Mouse (Mus musculus): Measurements from ENCODE around the gene Mbtps2. TPM values are rescaled to one million over a fixed set of nuclear protein-coding genes. Genes with fewer than 3 reads are reported as not detected.

The Mbtps2 gene
- total RNA-seq (2015; ENCODE audit: low replicate concordance) (3.3 and 4.8 TPM in 2 replicates), total RNA-seq (2017; ENCODE audit: low replicate concordance) (2.8 and 6.0 TPM in 2 replicates)

DNA sequence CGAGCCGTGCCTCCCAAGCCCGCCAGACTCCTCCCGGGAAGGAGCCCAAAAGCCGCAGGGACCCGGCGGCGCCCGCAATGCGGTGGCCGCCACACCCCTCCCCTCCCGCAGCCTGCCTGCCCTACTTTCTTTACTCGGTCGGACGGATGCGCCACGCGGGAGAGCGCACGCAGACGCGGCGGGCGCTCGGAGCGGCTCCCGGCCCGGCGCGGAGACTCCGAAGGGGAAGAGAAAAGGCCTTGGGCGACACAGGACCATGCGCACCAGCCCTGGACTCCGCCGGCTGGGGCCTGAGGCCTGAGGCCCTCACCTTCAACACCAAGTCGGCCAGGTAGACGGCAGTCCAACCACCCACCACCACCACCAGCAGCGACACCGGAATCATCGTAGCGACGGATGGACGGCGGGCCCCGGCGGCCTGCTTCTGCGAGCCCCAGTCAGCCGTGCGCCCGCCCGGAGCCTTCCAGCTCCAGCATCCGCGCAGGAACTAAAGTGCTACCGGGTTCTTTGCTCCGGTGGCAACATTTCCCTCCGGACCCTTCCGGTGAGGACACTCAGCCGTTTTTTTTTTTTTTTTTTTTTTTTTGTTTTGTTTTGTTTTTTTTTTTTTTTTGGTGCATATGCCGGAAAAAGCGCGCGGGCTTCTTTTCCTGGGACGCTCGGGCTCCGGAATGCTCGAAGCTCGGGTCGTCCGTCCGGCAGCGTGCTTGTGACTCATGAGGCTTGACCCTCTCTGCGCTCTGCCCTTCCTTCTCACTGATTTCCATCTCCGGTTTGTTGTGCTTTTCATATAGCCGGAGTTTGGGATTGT is at the start of gene Mbtps2:
Gene Mbtps2, minus strand, starts transcription at position 530 of the 811 bp plus-strand sequence.
- ATAC-seq (replicated peaks; ENCODE audit: low FRiP score, poor library complexity, severe bottlenecking), result no peak

DNA sequence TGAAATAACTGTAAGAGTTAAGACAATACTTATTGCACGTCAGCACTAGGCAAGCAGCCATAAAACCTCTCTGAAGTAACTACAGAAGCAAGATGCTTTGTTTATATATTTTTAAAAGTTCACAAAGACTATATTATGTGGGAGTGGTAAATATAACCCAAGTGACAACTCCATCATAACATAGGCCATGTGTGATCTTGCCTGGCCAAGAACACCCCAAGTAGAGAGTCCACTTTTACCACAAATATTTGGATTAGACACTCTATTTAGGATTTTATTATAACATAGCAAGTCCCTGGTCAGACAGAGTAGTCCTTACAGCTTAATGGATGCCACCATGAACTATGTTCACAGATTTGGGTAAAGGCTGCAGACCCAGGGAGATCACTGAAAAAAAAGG is 47.9 kb upstream of the Mbtps2 start:
- ATAC-seq (replicated peaks; ENCODE audit: low FRiP score, poor library complexity, severe bottlenecking), result no peak

DNA sequence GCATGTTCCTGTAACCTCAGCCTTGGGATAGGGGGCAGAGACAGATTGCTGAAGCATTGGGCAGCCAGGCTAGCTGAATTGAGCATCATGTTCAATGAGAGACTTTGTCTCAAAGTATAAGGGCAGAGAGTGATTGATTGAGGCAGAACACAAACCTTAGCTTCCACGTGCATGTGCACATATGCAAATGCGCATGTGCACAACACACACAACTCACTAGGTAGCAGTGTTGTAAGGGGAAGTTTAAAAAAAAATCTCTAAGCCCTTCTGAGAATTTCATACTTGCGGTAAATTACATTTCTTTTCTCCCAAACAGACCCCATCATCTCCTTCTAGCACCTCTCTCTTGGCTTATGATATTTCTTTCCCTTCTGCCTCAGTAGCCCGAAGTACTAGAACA is 46.2 kb upstream of the Mbtps2 start:
- ATAC-seq (replicated peaks; ENCODE audit: low FRiP score, poor library complexity, severe bottlenecking), result no peak

DNA sequence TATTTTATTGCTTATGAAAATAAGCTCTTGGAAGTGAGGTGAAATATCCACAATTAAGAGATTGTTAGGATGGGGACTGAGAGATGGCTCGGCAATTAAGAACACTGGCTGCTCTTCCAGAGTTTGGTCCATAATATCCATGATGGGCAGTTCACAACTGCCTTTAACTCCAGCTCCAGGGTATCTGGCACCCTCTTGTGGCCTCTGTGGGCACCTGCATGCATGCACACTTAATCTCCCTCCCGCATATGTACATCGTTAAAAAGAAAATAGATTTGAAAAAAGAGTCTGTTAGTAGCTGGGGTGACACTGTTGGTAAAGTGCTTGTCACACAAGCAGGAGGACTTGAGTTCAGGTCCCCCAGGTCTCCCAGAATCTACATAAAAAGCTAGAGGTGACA is 45.8 kb upstream of the Mbtps2 start:
- 0 out of 2 replicates have a peak, but pooled peaks have one; percentile 49 for ATAC-seq (replicated peaks; ENCODE audit: low FRiP score, poor library complexity, severe bottlenecking)

DNA sequence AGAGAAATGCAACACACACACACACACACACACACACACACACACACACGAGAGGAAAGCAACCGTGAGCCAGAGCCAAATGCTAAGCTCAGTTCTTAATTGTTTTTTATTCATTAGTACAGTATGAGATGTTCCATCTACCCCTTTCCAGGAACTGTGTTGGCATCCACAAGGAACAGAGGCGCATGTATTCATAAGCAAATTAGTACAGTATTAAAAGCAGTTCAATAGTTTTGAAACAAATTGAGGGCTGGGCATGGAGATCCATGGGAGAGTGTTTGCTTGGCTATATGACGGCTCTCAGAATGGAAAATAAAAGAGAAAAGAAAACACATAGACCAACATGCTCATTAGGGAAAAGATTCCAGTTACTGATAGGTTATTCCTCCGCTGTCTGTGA is 44.3 kb upstream of the Mbtps2 start:
- no peak for ATAC-seq (replicated peaks; ENCODE audit: low FRiP score, poor library complexity, severe bottlenecking)

DNA sequence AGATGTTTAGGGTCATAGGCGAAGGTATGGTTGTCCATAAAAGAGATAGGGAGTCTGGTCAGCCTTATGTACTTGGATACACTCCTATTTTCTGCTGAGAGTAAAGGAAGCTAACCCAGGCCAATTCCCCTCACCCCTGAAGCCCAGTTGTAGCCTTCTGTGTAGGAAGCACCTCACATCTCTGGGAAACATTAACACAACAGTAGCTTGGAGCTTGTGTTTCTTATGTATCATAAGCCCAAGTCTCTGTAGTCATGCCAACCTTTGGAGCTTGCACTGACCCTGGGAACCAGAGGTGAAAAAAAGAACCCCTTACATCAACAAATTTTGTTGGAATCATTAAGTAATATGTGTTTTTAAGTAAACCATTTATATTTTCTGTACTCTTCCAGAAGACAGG is 38.7 kb upstream of the Mbtps2 start:
- ATAC-seq (replicated peaks; ENCODE audit: low FRiP score, poor library complexity, severe bottlenecking), result no peak

DNA sequence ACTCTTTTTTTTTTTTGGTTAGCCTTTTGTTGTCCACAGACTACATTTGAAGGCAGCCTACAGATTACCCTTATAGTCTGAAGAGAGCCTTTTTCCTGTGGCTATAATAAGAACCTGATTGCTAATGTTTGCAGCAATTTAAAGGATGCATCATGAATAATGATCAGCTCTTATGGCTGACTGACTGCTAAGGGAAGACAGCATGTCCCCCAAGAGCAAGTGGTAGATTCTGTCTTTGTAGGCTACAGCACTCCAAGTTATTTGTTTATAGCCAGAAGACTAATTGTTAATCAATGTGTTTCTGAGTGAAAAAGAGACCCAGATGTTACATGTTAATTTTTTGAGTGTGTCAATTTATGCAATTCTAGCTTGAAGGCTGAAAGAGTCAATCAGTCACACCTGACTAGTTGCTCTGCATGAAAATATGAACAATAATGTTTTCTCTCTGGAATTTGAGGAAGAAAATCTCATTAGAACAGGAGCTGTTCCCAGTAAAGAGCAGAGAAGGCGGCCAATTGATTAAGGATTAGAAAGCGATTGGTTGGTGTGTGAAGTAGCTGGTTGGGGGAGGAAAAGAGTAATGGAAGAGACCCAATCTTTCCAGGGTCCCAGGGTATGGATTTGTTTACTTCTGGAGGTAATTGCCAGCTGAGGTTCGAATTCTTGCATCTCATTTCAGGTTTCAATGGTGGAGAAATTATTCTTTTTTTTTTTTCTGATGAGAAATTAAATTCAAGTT is 35.3 kb upstream of the Mbtps2 start:
- no peak for ATAC-seq (replicated peaks; ENCODE audit: low FRiP score, poor library complexity, severe bottlenecking)

DNA sequence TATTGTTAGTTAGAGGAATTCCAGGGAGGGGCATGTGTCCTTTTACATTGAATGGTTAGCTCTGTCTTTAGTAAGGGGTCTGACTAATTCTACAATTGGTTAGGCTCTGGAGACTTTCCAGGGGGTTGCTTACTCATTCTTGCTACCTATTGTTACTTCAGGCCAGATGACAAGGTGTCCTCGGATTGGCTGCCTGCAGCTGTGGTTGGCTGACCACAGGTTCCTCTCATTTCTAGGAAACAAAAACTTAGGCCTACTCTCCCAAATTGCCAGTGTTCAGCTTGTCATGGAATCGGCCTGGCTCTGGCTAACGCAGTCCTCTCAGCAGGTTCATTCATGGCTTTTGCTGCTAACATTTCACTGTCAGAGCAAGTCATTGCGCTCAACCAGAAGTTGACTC is 31.8 kb upstream of the Mbtps2 start:
- no peak for ATAC-seq (replicated peaks; ENCODE audit: low FRiP score, poor library complexity, severe bottlenecking)

DNA sequence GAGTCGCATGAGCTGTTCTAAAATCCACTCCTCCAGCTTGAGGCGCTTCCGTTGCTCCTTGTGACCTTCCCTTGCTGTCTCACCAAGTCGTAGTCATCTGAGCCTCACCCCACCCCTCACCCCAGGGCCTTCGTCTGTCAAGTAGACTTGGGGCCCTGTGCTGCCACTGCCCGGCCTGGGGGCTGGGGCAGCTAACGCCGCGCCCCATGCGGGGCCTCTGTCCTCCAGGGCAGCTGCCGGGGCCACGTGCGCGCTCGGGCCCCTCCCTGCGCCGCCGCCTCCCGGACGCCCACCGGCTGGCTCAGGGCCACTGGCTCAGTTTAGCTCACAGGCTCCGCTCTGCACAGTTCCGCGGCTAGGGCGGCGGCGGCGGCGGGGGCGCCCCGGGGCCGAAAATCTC is 14.4 kb upstream of the Mbtps2 start:
- ATAC-seq (replicated peaks; ENCODE audit: low FRiP score, poor library complexity, severe bottlenecking), result no peak

DNA sequence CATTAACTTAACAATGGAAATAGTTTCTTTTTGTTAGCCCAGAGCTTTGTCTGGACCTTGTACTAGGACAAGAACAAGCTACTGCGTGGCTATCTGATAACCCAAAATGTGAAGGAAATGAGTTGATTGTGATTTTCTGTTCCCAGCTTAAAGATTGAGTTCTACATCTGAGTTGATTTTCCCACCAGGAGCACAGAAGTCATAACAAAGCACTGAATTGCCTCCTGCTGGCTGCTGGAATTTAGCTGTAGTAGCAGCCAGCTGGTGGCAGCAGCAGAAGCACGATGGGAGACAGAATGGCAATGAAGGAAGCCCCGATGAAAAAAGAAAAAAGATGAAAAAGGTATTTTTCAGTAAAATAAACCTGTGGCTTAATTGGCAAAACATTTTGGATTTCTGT is 2.9 kb upstream of the Mbtps2 start:
- ATAC-seq (replicated peaks; ENCODE audit: low FRiP score, poor library complexity, severe bottlenecking), result no peak

DNA sequence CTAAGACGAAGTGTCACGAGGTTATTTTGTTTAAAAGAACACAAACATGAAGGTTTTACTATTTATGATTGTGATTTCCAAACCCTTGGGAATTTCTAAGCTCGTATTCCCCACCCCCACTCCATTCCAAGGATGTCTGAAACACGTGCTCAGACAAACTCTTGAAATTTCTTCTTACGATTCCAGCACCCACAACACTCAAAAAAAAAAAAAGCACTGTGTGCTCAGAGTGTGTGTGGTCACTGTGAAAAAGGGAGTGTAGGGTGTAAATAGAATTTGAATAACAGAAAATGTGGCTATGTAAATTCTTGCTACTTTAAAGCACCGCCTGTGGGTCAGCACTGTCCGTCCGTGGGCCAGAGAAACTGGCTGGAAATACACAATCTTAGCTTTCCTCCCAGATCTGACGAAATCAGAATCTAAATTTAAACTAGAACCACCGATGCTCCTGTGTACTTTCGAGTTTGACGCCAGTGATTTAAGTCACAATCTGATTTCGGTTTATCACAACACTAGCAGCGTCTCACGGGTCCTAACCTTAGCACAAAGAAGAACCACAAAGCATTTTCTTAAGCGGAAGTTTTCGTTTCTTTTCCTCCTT is 830 bp downstream of the Mbtps2 start:
- no peak for ATAC-seq (replicated peaks; ENCODE audit: low FRiP score, poor library complexity, severe bottlenecking)

DNA sequence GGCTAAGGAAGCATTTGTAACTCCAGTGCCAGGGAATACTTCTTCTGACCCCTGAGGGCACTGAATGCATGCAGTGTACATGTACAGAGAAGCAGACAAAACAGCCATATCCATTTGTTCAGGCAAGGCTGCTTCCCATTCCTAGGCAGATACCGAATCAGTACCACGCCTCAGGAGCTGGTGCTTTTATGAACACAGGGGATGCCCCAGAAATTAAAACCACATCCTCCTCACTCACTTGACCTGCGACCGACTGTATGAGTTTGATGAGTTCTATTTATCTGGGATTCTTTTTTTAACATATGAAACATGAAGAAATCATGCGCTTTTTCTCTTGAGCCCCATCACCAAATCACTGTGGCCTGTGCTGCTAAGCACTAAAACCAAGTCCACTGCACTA is 1.7 kb downstream of the Mbtps2 start:
- no peak for ATAC-seq (replicated peaks; ENCODE audit: low FRiP score, poor library complexity, severe bottlenecking)

DNA sequence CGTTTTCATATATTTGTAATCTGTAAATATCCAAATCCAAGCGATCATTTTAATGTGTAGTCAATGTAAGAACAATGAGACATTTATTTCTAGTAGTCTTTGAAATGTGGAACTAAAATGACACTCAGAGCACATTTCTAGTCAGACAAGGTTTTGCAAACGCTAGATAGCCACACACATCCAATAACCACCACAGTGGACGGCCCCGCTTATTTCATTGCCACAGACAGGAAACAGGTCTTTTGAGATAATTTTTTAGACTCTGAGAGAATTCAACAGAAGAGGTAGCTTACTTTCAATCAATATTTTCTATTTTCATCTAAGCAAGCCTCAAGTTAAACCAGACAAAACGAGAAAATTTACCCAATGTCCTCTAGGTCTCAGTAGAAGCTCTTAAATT is 2.6 kb downstream of the Mbtps2 start:
- no peak for ATAC-seq (replicated peaks; ENCODE audit: low FRiP score, poor library complexity, severe bottlenecking)

DNA sequence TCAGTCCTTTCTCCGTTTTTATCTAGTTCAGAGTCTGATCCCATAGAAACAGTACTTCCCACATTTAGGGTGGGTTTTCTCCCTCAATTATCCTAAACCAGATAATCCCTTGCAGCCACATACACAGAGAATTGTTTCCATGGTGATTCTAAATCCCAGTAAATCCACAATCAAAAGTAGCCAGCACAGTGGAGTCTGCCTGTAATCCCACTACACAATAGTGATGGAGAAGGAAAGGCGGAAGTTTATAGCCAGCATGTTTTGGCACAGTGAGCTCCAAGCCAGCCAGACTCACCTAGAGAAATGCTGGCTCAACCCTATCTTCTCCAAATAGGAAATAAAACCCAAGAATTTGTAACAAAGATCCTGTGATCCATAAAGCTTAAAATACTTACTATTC is 3.9 kb downstream of the Mbtps2 start:
- ATAC-seq (replicated peaks; ENCODE audit: low FRiP score, poor library complexity, severe bottlenecking), result no peak

DNA sequence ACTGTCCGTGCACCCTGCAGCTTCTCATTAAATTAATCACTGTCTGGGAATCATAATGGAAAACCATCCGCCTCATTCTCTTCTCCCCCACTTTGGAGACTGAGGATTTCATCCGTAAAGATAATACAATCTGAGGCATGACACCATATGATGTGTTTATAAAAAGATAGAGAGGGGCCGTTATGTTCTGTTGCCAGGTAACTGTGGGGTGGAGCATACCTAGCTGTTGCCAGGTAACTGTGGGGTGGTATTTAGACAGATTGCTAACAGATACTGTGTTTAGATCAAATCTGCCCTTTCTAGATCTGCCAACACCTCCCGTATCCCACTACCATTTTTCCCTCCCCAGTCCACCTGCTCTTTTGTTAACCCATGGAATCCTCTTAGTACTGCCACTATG is 11.5 kb downstream of the Mbtps2 start:
- ATAC-seq (replicated peaks; ENCODE audit: low FRiP score, poor library complexity, severe bottlenecking), result no peak

DNA sequence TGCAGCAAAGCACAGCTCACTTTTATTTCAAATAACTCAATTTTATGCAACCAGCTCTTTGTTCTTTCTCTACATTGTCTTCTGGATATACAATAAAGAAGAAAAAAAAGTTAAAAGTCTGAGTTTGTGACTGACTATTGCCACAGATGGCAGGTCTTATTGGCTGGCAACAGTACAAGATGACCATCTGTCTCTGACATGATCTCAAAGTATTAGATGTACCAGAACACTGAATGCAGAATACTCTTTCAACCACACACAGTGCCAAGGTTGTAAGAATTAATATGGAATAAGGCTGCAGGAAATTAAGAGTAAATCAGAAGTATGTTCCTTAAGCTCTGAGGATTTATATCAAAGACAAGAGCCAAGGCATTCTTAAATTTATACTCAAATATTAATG is 12.1 kb downstream of the Mbtps2 start:
- no peak for ATAC-seq (replicated peaks; ENCODE audit: low FRiP score, poor library complexity, severe bottlenecking)

DNA sequence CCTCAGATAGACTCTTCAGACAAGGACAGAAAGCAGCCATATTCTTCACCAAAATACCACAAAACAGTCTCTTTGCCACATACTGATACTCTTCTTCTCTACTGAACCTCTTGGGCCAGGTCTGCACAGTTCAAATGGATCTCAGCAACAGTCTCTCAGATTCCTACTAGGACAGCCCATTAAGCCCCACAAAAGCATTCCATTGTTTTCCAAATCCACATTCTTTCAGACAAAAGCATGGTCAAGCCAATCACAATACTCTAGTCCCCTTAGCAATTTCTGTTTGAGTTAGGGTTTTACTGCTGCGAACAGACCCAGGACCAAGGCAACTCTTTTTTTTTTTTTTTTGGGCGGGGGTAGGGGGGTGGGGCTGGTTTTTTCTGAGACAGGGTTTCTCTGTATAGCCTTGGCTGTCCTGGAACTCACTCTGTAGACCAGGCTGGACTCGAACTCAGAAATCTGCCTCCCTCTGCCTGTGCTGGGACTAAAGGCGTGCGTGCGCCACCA is 19.4 kb downstream of the Mbtps2 start:
- no peak for ATAC-seq (replicated peaks; ENCODE audit: low FRiP score, poor library complexity, severe bottlenecking)

DNA sequence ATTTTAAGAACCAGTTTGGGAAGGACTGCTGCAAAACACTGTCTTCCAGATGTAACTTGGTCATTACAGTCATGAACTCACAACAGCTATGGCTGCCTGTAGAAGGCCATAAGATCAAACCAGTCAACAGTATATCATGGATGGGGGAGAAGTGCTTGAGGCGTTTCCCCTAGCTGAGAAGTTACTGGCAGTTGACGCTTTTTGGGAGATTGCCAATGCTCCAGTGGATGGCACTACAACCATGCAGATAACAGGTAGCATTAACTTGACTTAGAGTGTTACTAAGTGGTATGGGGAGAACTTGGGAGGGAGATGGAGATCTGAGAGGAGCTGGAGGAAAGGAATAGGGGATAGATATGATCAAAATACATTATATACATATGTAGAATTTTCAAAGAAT is 23.8 kb downstream of the Mbtps2 start:
- ATAC-seq (replicated peaks; ENCODE audit: low FRiP score, poor library complexity, severe bottlenecking), result no peak

DNA sequence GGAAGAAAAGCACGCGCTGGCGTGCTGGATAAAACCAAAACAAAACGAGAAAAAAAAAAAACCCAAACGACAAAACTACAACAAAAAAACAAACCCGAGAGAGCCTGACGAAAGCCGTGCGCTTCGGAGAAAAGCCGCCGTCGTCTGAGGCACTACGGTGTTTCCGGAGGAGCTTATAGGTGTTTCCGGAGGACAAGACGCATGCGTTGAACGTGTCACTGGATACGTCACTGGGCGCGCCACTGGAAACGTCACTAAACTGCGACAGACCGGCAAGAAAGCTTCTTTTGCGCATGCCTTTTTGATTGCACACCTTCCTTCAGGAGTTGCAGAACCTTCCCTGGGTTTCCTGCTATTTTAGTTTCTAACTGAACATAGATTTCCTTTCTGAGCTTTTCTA is 29.7 kb downstream of the Mbtps2 start, which contains the start of gene Yy2:
Gene Yy2, minus strand, starts transcription at position 146 of the 400 bp plus-strand sequence.
- no peak for ATAC-seq (replicated peaks; ENCODE audit: low FRiP score, poor library complexity, severe bottlenecking)

DNA sequence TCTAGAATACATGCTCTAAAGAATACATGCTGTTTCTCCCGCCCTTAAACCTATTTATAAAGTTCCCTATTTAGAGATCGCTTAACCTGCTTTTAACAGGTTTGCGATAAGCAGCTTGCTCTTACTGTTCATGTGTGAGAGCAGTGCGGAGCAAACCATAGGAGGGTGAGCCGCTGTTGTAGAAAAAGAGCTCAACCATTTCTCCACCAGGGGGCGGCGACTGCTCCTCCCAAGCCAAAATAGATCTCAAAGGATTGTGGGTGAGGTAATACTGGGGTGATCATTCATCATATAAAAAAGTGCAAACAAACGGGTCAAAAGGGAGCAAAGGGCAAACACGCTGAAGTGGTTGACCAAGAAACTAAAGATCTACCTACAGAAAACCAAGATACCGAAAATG is 34.7 kb downstream of the Mbtps2 start:
- ATAC-seq (replicated peaks; ENCODE audit: low FRiP score, poor library complexity, severe bottlenecking), result no peak

DNA sequence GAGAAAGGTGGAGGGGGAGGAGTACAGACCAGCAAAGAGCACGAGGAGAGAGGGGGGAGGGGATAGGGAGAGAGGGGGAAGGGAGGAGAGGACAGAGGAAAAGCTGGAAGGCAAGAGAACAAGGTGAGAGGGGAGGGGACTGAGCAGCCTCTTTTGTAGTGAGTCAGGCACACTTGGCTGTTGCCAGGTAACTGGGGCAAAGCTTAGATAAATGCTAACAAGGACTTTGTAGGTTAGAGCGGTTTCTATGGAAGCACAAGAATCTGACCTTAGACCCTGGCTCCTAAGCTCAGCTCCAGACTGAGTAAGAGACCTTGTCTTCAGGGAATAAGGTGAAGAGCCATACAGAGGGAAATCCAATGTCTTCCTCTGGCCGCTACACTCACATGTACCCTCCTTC is 51.4 kb downstream of the Mbtps2 start:
- no peak for ATAC-seq (replicated peaks; ENCODE audit: low FRiP score, poor library complexity, severe bottlenecking)

Measured in erythroblast, adult 5-6 weeks (primary cell).